Mouse (Mus musculus): ENCODE measurements around the gene Ccdc8. TPM values are rescaled to one million over a fixed set of nuclear protein-coding genes. Genes with fewer than 3 reads are reported as not detected.
"Not testable (repeated sequence)": the region's sequence is repeated elsewhere in the genome, so short reads cannot be mapped to it uniquely, and the experiment has no call there.

Gene Ccdc8
- total and polyA plus RNA-seq, 2 experiments from 2014 or later = 2.0 to 5.2 TPM

DNA sequence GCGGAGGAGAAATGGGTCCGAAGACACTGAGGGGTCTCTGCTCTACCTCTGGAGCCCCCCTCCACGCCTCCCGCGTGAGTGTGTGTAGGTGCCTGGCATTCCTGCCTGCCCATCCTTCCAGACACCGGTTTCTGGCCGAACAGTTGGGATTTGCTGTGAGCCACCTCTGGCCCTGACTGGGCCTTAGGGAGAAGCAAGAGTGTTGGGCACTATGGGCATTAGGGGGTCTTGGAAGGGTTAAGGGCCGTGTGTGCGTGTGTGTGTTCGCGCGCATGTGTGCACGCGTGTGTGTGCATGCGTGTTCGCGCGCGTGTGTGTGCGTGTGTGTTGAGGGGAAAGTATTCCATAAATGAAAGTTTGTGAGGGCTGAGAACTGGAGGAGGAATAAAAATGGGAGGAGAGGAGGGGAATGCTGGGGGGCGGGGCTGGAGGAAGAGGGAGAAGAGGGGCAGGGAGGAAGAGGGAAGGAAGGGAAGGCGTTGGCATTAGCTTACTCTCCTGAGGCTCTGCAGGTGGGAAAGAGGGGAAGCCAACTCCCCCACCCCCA is 45.1 kb upstream of the Ccdc8 start:
- 14% methylated on average over 21 of the region's 22 CpGs for WGBS
- no peak for DNase-seq

GRCm38 (mm10) chr7:16947959-16948361 is 44.5 kb upstream of the Ccdc8 start:
- no peak for TF ChIP-seq CTCF (IDR thresholded peaks at IDR 0.05; ENCODE audit: low read depth)
- DNase-seq (no peak), ATAC-seq (no peak)
- H3K4me1 ChIP-seq (ENCODE audit: insufficient read depth) = peaks cover 38% of the 10 kb centered on the region
- peak overlapping the region; percentile 95; the same call in 1 of the 2 replicates for H3K27ac ChIP-seq (ENCODE audit: low read depth, low read length)
- H3K9ac ChIP-seq = peak overlapping the region; percentile 97
- no peaks in the 10 kb centered on the region for H3K27me3 ChIP-seq (ENCODE audit: insufficient read depth, low read length)
- H3K9me3 ChIP-seq (ENCODE audit: low read length) = no peaks in the 10 kb centered on the region
- peak overlapping the region; percentile 83 for H3K4me3 ChIP-seq (ENCODE audit: low read depth, low read length)
- H3K36me3 ChIP-seq (ENCODE audit: insufficient read depth) = no peaks in the 10 kb centered on the region
- WGBS = under 1% methylated on average over 4 of the region's 4 CpGs
- H3K4me2 ChIP-seq (ENCODE audit: low read depth) = peak overlapping the region; percentile 91

More for the DNA sequence above, 45.1 kb upstream of the Ccdc8 start:
- Histone ChIP-seq H3K9ac (peak overlapping the region; percentile 97), H3K27ac (ENCODE audit: low read depth, low read length) (peak overlapping the region; percentile 95), H3K27me3 (ENCODE audit: insufficient read depth, low read length) (no peaks in the 10 kb centered on the region), H3K36me3 (ENCODE audit: insufficient read depth) (no peaks in the 10 kb centered on the region), H3K4me2 (ENCODE audit: low read depth) (peak overlapping the region; percentile 91), H3K4me3 (ENCODE audit: low read depth, low read length) (peak overlapping the region; percentile 83), H3K9me3 (ENCODE audit: low read length) (no peaks in the 10 kb centered on the region), H3K4me1 (ENCODE audit: insufficient read depth) (peaks cover 40% of the 10 kb centered on the region)
- no peak for TF ChIP-seq CTCF (IDR thresholded peaks at IDR 0.05; ENCODE audit: low read depth)
- no peak for ATAC-seq

- peak overlapping the region; percentile 97; the same call in 1 of the 2 replicates for H3K9ac ChIP-seq
- no peaks in the 10 kb centered on the region for H3K9me3 ChIP-seq (ENCODE audit: low read length)
- H3K27me3 ChIP-seq (ENCODE audit: insufficient read depth, low read length) = no peaks in the 10 kb centered on the region
- WGBS = 54% methylated on average over 8 of the region's 8 CpGs
- H3K27ac ChIP-seq (ENCODE audit: low read depth, low read length) = peak overlapping the region; percentile 62
- ATAC-seq (no peak), DNase-seq (no peak)
- H3K4me3 ChIP-seq (ENCODE audit: low read depth, low read length) = peak overlapping the region; percentile 83; the same call in 1 of the 2 replicates
- peak overlapping the region; percentile 91 for H3K4me2 ChIP-seq (ENCODE audit: low read depth)
- H3K4me1 ChIP-seq (ENCODE audit: insufficient read depth) = peaks cover 29% of the 10 kb centered on the region
- no peaks in the 10 kb centered on the region for H3K36me3 ChIP-seq (ENCODE audit: insufficient read depth)
- peak; percentile 53 for TF ChIP-seq CTCF (IDR thresholded peaks at IDR 0.05; ENCODE audit: low read depth)
Measured at GRCm38 (mm10) chr7:16948923-16949458, 43.5 kb upstream of the Ccdc8 start.

- peaks cover 25% of the 10 kb centered on the region; the same call in 1 of the 2 replicates for H3K4me1 ChIP-seq (ENCODE audit: insufficient read depth)
- peak; percentile 92 for DNase-seq
- peak; percentile 65 for ATAC-seq
- no peaks in the 10 kb centered on the region for H3K36me3 ChIP-seq (ENCODE audit: insufficient read depth)
- H3K4me2 ChIP-seq (ENCODE audit: low read depth) = peak overlapping the region; percentile 91
- H3K9me3 ChIP-seq (ENCODE audit: low read length) = no peaks in the 10 kb centered on the region
- peak overlapping the region; percentile 42 for H3K9ac ChIP-seq
- no peaks in the 10 kb centered on the region for H3K27me3 ChIP-seq (ENCODE audit: insufficient read depth, low read length)
- 0 out of 2 replicates have a peak overlapping the region, but pooled peaks have one; percentile 13 for H3K4me3 ChIP-seq (ENCODE audit: low read depth, low read length)
- TF ChIP-seq CTCF (IDR thresholded peaks at IDR 0.05; ENCODE audit: low read depth) = peak; percentile 95
- H3K27ac ChIP-seq (ENCODE audit: low read depth, low read length) = peak overlapping the region; percentile 62
- WGBS = 12% methylated on average over 28 of the region's 29 CpGs
Measured at GRCm38 (mm10) chr7:16949908-16950841, 42.3 kb upstream of the Ccdc8 start.

GRCm38 (mm10) chr7:16950861-16951635 is 41.5 kb upstream of the Ccdc8 start:
- Histone ChIP-seq H3K27ac (ENCODE audit: low read depth, low read length) (peak overlapping the region; percentile 70), H3K9ac (no peak overlapping the region), H3K4me1 (ENCODE audit: insufficient read depth) (peaks cover 22% of the 10 kb centered on the region; the same call in 1 of the 2 replicates), H3K36me3 (ENCODE audit: insufficient read depth) (no peaks in the 10 kb centered on the region), H3K9me3 (ENCODE audit: low read length) (no peaks in the 10 kb centered on the region), H3K4me3 (ENCODE audit: low read depth, low read length) (no peak overlapping the region), H3K4me2 (ENCODE audit: low read depth) (no peak overlapping the region), H3K27me3 (ENCODE audit: insufficient read depth, low read length) (no peaks in the 10 kb centered on the region)
- 29% methylated on average over 18 of the region's 18 CpGs for WGBS
- peak; percentile 69 for ATAC-seq
- peak; percentile 85 for TF ChIP-seq CTCF (IDR thresholded peaks at IDR 0.05; ENCODE audit: low read depth)
- DNase-seq = peak; percentile 90

DNA sequence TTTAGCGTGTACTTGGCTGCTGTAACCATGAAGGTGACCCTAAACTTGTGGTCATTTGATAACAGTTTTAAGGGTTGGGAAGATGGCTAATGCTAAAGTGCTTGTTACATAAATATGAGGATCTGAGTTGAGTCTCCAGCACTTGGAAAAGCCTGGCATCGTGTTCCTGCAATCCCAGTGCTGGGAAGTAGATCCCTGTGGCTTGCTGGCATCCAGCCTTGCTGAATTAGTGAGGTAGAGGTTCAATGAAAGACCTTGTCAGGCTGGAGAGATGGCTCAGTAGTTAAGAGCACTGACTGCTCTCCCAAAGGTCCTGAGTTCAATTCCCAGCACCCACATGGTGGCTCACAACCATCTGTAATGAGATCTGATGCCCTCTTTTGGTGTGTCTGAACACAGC is 38.7 kb upstream of the Ccdc8 start:
- not testable (repeated sequence) for ATAC-seq; H3K4me2 ChIP-seq (ENCODE audit: low read depth); H3K9ac ChIP-seq; H3K4me3 ChIP-seq (ENCODE audit: low read depth, low read length); H3K27me3 ChIP-seq (ENCODE audit: insufficient read depth, low read length); H3K36me3 ChIP-seq (ENCODE audit: insufficient read depth); H3K27ac ChIP-seq (ENCODE audit: low read depth, low read length); H3K9me3 ChIP-seq (ENCODE audit: low read length); DNase-seq
- H3K4me1 ChIP-seq (ENCODE audit: insufficient read depth) = peaks cover 30% of the 10 kb centered on the region
- 65% methylated on average over 2 of the region's 2 CpGs for WGBS
